Mouse (Mus musculus) forebrain, embryonic 14.5 days (tissue): ENCODE measurements around the gene Ampd2. TPM values are rescaled to one million over a fixed set of nuclear protein-coding genes. Genes with fewer than 3 reads are reported as not detected.

Experiments used
- ATAC-seq: fragments of 200-750 bp; cut with Nextera tagmentation; 2 replicates; pipeline ENCODE4 v1.8.0; 2017; ENCODE audit warnings: mild to moderate bottlenecking, moderate library complexity
- DNase-seq: peaks from one replicate; pipeline ENCODE4 v3.0.0-alpha.2; 2015; ENCODE audit warnings: low spot score
- H3K27ac ChIP-seq: fragments of 300-500 bp; sonication (generic); 2 replicates; pipeline ENCODE4 v1.5.1; 2014; ENCODE audit warnings: low read depth, mild to moderate bottlenecking, control low read depth, low read length, moderate library complexity
- H3K27me3 ChIP-seq: fragments of 300-500 bp; sonication (generic); replicated peaks from 2 replicates; pipeline ENCODE4 v1.6.1; 2014; ENCODE audit warnings: low read length, control low read depth, mixed read lengths; ENCODE audit not compliant: control insufficient read depth, insufficient read depth
- H3K36me3 ChIP-seq: fragments of 300-500 bp; sonication (generic); 2 replicates; pipeline ENCODE4 v1.6.1; 2014; ENCODE audit warnings: low read length, control low read depth; ENCODE audit not compliant: control insufficient read depth, insufficient read depth
- H3K4me1 ChIP-seq: fragments of 300-500 bp; sonication (generic); 2 replicates; pipeline ENCODE4 v1.6.1; 2014; ENCODE audit warnings: antibody characterized with exemption, low read length, control low read depth; ENCODE audit not compliant: control insufficient read depth, insufficient read depth
- H3K4me2 ChIP-seq: fragments of 300-500 bp; sonication (generic); 2 replicates; pipeline ENCODE4 v1.6.1; 2014; ENCODE audit warnings: mild to moderate bottlenecking, control low read depth, low read length
- H3K4me3 ChIP-seq: fragments of 300-500 bp; sonication (generic); 2 replicates; pipeline ENCODE4 v1.5.1; 2014; ENCODE audit warnings: low read depth, low read length, control low read depth
- H3K9ac ChIP-seq: fragments of 300-500 bp; sonication (generic); 2 replicates; pipeline ENCODE4 v1.6.1; 2014; ENCODE audit warnings: mild to moderate bottlenecking, low read length, control low read depth, moderate library complexity
- H3K9me3 ChIP-seq: fragments of 300-500 bp; sonication (generic); replicated peaks from 2 replicates; pipeline ENCODE4 v1.6.1; 2016; ENCODE audit warnings: low read length, control low read depth, mixed read lengths; ENCODE audit not compliant: control insufficient read depth
- WGBS: fragments of 180-500 bp; shearing (Covaris S2); extraction: QIAGEN DNeasy Blood & Tissue Kit; methylation state at CpG from one replicate; pipeline ENCODE4 v1.1.7; 2014; 5-methylcytosine and 5-hydroxymethylcytosine counted together
- polyA plus RNA-seq: library from polyadenylated mRNA; unstranded; fragments of >200 nt; fragmentation: Nextera tagmentation; extraction: Ambion mirVana; gene quantifications from 2 replicates; pipeline ENCODE4 v1.2.1, GENCODE M21; 2014

The Ampd2 gene
- polyA plus RNA-seq: 27.1 and 39.0 TPM in 2 replicates

- ATAC-seq (peak; percentile 19; the same call in 1 of the 2 replicates), DNase-seq (peak; percentile 55)
- Histone ChIP-seq H3K27ac (peak within 1 kb of the TSS; percentile 65), H3K9ac (peak within 1 kb of the TSS; percentile 73), H3K9me3 (no peaks in the 10 kb centered on the region), H3K27me3 (no peaks in the 10 kb centered on the region), H3K36me3 (no peaks in the 10 kb centered on the region), H3K4me1 (peaks cover 22% of the 10 kb centered on the region), H3K4me2 (peak within 1 kb of the TSS; percentile 80), H3K4me3 (peak within 1 kb of the TSS; percentile 51)
- under 1% methylated on average over 29 of the region's 29 CpGs for WGBS
These were observed at the start of gene Ampd2 for GRCm38 (mm10) chr3:108086470-108086979. Ampd2 (minus strand) TSS chr3:108086651.

- DNase-seq: peak; percentile 43
These were observed 48.2 kb upstream of the Ampd2 start for GRCm38 (mm10) chr3:108134701-108135100.

DNA sequence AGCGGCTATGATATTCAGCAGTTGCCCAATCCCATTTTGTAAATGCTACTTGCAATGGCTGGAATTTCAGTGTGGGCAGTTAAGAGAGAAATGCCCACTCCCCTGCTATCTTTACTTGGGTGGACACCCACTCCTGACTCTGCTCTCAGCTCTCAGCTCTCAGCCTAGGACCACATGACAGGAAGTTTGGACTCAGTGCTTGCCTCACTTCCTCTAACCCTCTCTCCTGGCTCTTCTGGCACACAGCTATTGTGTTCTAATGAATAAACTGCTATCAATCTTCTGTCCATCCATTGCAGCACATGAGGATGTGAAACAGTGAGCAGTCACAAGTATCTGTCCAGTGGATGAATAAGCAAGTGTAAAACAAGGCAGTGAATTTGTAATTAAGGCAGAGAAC is 46.0 kb upstream of the Ampd2 start:
- Histone ChIP-seq H3K4me1 (no peaks in the 10 kb centered on the region), H3K9me3 (no peaks in the 10 kb centered on the region)

More at GRCm38 (mm10) chr3:108134701-108135100, 48.2 kb upstream of the Ampd2 start:
- Histone ChIP-seq H3K9ac (no peak overlapping the region), H3K4me2 (no peak overlapping the region), H3K27ac (0 out of 2 replicates have a peak overlapping the region, but pooled peaks have one; percentile 4), H3K27me3 (no peaks in the 10 kb centered on the region), H3K36me3 (0 out of 2 replicates have a peak, but pooled peaks cover 2% of the 10 kb centered on the region), H3K4me3 (no peak overlapping the region), H3K4me1 (no peaks in the 10 kb centered on the region), H3K9me3 (no peaks in the 10 kb centered on the region)
- ATAC-seq: no peak
- WGBS: 77% methylated on average over 11 of the region's 11 CpGs

DNA sequence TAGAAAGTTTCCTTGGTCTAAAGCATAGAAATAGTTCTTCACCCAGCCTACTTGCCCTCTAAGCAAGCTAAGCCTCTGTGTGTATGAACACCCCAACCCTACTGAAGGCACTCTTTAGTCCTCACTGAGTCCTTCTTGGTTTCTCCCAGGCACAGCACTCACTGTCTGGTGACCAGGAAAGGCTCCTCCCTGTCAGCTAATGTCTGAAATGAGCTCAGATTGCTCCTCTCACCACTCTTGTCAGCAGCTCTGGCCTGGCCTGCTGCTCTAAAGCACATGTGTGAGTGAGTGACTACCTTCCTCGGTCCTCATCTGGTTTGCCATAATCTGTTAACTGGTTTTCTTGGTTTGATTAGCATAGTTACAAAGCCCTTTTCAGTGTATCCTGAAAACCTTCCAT is 45.4 kb upstream of the Ampd2 start:
- H3K4me1 ChIP-seq: no peaks in the 10 kb centered on the region
- H3K4me2 ChIP-seq: no peak overlapping the region
- H3K36me3 ChIP-seq: no peaks in the 10 kb centered on the region
- H3K27ac ChIP-seq: no peak overlapping the region
- H3K9ac ChIP-seq: no peak overlapping the region
- 94% methylated on average over 1 of the region's 1 CpGs for WGBS
- H3K27me3 ChIP-seq: no peaks in the 10 kb centered on the region
- no peak for ATAC-seq
- no peak overlapping the region for H3K4me3 ChIP-seq
- no peaks in the 10 kb centered on the region for H3K9me3 ChIP-seq
- DNase-seq: no peak

More for the DNA sequence above, 46.0 kb upstream of the Ampd2 start:
- Histone ChIP-seq H3K9ac (no peak overlapping the region), H3K4me2 (no peak overlapping the region), H3K36me3 (no peaks in the 10 kb centered on the region), H3K4me3 (no peak overlapping the region), H3K27ac (no peak overlapping the region), H3K27me3 (no peaks in the 10 kb centered on the region)
- ATAC-seq (no peak), DNase-seq (no peak)
- 83% methylated on average over 1 of the region's 1 CpGs for WGBS

GRCm38 (mm10) chr3:108131216-108131615 is 44.8 kb upstream of the Ampd2 start:
- H3K9me3 ChIP-seq: no peaks in the 10 kb centered on the region
- no peaks in the 10 kb centered on the region for H3K36me3 ChIP-seq
- WGBS: 95% methylated on average over 5 of the region's 5 CpGs
- ATAC-seq (no peak), DNase-seq (no peak)
- no peaks in the 10 kb centered on the region for H3K27me3 ChIP-seq
- H3K4me3 ChIP-seq: no peak overlapping the region
- no peak overlapping the region for H3K9ac ChIP-seq
- H3K4me2 ChIP-seq: no peak overlapping the region
- H3K27ac ChIP-seq: no peak overlapping the region
- H3K4me1 ChIP-seq: no peaks in the 10 kb centered on the region

DNA sequence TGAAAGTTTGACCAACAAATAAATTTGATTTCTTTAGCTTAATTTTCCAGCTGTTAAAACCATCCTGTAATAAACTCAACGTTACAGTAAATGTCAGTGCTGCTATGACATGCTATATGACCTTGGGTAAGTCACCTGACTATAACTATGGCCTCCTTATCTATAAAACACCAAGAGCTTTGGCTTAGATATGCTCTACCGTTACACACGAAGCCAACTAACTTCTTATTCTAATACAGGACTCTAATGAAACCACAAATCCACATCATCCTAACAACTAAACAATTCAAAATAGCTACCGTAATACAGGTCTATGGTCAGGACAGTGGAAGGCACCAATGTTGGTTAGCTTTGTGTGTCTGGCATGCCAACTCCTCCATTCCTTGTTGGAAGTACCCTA is 43.4 kb upstream of the Ampd2 start:
- no peak overlapping the region for H3K9ac ChIP-seq
- no peaks in the 10 kb centered on the region for H3K9me3 ChIP-seq
- H3K27me3 ChIP-seq: no peaks in the 10 kb centered on the region
- no peaks in the 10 kb centered on the region for H3K36me3 ChIP-seq
- 95% methylated on average over 4 of the region's 4 CpGs for WGBS
- no peak overlapping the region for H3K4me3 ChIP-seq
- no peak for ATAC-seq
- H3K4me2 ChIP-seq: no peak overlapping the region
- no peak for DNase-seq
- H3K4me1 ChIP-seq: no peaks in the 10 kb centered on the region
- H3K27ac ChIP-seq: no peak overlapping the region

- H3K9ac ChIP-seq: no peak overlapping the region
- H3K4me2 ChIP-seq: no peak overlapping the region
- no peaks in the 10 kb centered on the region for H3K36me3 ChIP-seq
These were observed 42.9 kb upstream of the Ampd2 start for GRCm38 (mm10) chr3:108129367-108129766.

GRCm38 (mm10) chr3:108128520-108128919 is 42.1 kb upstream of the Ampd2 start:
- DNase-seq (no peak), ATAC-seq (no peak)
- 89% methylated on average over 5 of the region's 5 CpGs for WGBS
- Histone ChIP-seq H3K4me3 (no peak overlapping the region), H3K9me3 (no peaks in the 10 kb centered on the region), H3K27ac (no peak overlapping the region), H3K9ac (no peak overlapping the region), H3K36me3 (no peaks in the 10 kb centered on the region), H3K4me1 (no peaks in the 10 kb centered on the region), H3K4me2 (no peak overlapping the region), H3K27me3 (no peaks in the 10 kb centered on the region)

More at GRCm38 (mm10) chr3:108129367-108129766, 42.9 kb upstream of the Ampd2 start:
- no peak for DNase-seq
- no peaks in the 10 kb centered on the region for H3K4me1 ChIP-seq
- H3K9me3 ChIP-seq: no peaks in the 10 kb centered on the region
- 89% methylated on average over 4 of the region's 4 CpGs for WGBS
- H3K27ac ChIP-seq: no peak overlapping the region
- H3K27me3 ChIP-seq: no peaks in the 10 kb centered on the region
- no peak for ATAC-seq
- H3K4me3 ChIP-seq: no peak overlapping the region

GRCm38 (mm10) chr3:108126327-108126726 is 39.9 kb upstream of the Ampd2 start:
- Histone ChIP-seq H3K9ac (no peak overlapping the region), H3K27ac (no peak overlapping the region), H3K4me3 (no peak overlapping the region), H3K36me3 (peaks cover 13% of the 10 kb centered on the region), H3K4me1 (no peaks in the 10 kb centered on the region), H3K27me3 (no peaks in the 10 kb centered on the region), H3K9me3 (no peaks in the 10 kb centered on the region), H3K4me2 (no peak overlapping the region)
- ATAC-seq: no peak
- no peak for DNase-seq
- 92% methylated on average over 3 of the region's 3 CpGs for WGBS
